Mouse (Mus musculus): ENCODE data around the gene Nedd9.

DNA sequence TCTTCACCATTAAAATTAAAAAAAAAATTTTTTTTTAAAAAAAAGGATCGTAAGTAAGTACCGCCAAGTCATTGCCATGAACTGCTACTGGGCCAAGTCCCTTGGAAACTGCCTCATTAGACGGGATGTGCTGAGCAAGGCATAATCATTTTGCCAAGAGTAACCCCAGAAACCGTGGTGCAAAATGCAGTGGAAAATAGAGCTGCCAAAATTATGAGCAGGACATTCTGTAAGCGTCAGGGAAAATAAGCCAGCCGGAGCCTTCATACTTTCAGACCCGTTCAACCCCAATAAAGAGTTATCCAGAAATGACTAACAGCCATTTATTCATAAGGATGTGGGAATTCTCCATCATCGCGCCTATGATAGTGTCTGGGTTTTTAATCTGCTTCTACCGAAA lies 129.2 kb downstream of the Nedd9 start:
- no peak for TF ChIP-seq POLR2A (IDR thresholded peaks at IDR 0.05; ENCODE audit: borderline replicate concordance, control insufficient read depth, low read depth, low read length)
- no peak for TF ChIP-seq CTCF (IDR thresholded peaks at IDR 0.05; ENCODE audit: control insufficient read depth, insufficient read depth, low read length)

Data from bone marrow, adult 2 months (tissue).